Mouse (Mus musculus): ENCODE results near the gene Tedc2.

- TF ChIP-seq NELFE (IDR thresholded peaks at IDR 0.05; ENCODE audit: low read depth, low read length) = no peak
- no peak for TF ChIP-seq MAFK (IDR thresholded peaks at IDR 0.05; ENCODE audit: borderline replicate concordance, low read depth, low read length)
- no peak for TF ChIP-seq CTCF (IDR thresholded peaks at IDR 0.05 in 2 of 3, conservative IDR thresholded peaks at IDR 0.05 in 1 of 3; ENCODE audit: control insufficient read depth in 1 of 3, insufficient read depth in 1 of 3, low read depth in 2 of 3, low read length in 3 of 3, poor library complexity in 1 of 3, severe bottlenecking in 1 of 3)
- TF ChIP-seq MAX (IDR thresholded peaks at IDR 0.05; ENCODE audit: low read length) = no peak
- no peak for TF ChIP-seq POLR2A (IDR thresholded peaks at IDR 0.05; ENCODE audit: control insufficient read depth in 1 of 2, insufficient read depth in 1 of 2, low read depth in 1 of 2, low read length in 2 of 2, poor library complexity in 1 of 2)
- no peak for TF ChIP-seq USF1 (IDR thresholded peaks at IDR 0.05; ENCODE audit: low read depth, low read length)
- TF ChIP-seq ZMIZ1 (IDR thresholded peaks at IDR 0.05; ENCODE audit: low read depth, low read length) = no peak
- no peak for TF ChIP-seq RCOR1 (IDR thresholded peaks at IDR 0.05; ENCODE audit: low read depth, low read length)
- TF ChIP-seq POLR2AphosphoS2 (IDR thresholded peaks at IDR 0.05; ENCODE audit: low read length) = no peak
These were observed 26.9 kb downstream of the Tedc2 start for GRCm38 (mm10) chr17:24193769-24194168.

Measured in MEL (cell line).